Mouse (Mus musculus): ENCODE results near the gene Cd46. TPM values are rescaled to one million over a fixed set of nuclear protein-coding genes. Genes with fewer than 3 reads are reported as not detected.

Cd46 gene
- polyA plus RNA-seq, 1 experiment, result 0.91 TPM

DNA sequence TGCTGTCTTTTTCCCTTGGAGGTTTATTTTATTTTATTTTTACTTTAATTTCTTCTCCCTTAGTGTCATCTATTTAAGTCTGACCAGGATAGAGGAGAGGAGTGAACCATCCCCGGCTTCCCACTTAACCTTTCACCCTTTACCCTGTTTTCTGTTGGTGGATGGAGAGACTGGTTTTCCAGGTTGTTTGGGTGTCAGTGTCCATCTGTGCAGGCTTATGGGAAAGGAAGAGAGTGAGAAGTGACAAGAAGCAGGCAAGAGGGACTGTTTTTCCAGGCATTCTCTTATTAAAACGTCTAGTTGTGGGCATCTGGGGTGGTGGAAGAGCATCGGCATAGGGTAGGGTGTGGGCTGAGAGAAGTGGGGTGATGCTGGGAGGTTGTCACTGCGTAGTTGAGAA lies 74.4 kb downstream of the Cd46 start:
- no peaks in the 10 kb centered on the region for H3K4me1 ChIP-seq (ENCODE audit: control insufficient read depth, insufficient read depth, low read length)
- no peak for TF ChIP-seq CTCF (IDR thresholded peaks at IDR 0.05; ENCODE audit: low read depth, low read length)
- TF ChIP-seq POLR2A (IDR thresholded peaks at IDR 0.05; ENCODE audit: insufficient read depth, low read length), result no peak
- TF ChIP-seq EP300 (IDR thresholded peaks at IDR 0.05; ENCODE audit: insufficient read depth, low read depth, low read length), result no peak
- no peaks in the 10 kb centered on the region for H3K9me3 ChIP-seq (replicated peaks; ENCODE audit: control insufficient read depth, insufficient read depth, low read length, poor library complexity, severe bottlenecking)
- H3K36me3 ChIP-seq (ENCODE audit: control insufficient read depth, insufficient read depth, low read length, poor library complexity, severe bottlenecking), result no peaks in the 10 kb centered on the region
- H3K4me3 ChIP-seq (ENCODE audit: low read depth, low read length), result no peak overlapping the region
- no peaks in the 10 kb centered on the region for H3K27me3 ChIP-seq (ENCODE audit: control insufficient read depth, insufficient read depth, low read length, poor library complexity, severe bottlenecking)
- H3K9ac ChIP-seq (ENCODE audit: low read depth, poor library complexity, severe bottlenecking), result no peak overlapping the region
- H3K27ac ChIP-seq (ENCODE audit: insufficient read depth, low read length), result no peak overlapping the region

DNA sequence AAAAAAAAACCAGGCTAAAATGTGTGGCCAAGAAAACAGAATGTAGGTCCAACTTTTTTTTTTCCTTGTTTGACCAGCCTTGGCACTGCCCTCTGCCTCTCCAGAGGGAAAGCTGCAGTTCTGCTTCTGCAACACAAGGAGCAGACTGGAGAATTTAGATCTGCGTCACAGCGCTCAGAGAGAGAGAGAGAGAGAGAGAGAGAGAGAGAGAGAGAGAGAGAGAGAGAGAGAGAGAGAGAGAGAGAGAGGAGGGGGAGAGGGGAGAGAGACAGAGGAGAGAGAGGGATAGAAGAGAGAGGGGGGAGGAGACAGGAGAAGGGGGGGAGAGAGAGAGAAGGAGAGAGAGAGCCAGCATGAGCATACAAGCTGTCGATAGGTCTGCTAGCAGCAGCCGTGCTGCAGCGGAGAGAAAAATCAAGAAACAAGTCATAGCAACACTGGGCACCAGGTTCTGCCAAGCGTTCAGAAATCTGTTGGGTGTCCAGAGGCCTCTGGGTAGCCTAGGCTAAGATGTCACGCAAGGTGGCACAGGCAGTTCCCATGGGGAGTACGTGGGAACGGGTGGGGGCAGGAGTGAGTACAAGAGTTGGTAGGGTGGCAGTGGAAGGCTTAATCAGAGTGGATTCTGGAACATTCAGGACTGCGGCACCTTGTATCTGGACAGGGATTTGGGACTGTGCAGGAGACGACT lies 75.1 kb downstream of the Cd46 start:
- Histone ChIP-seq H3K9ac (ENCODE audit: low read depth, poor library complexity, severe bottlenecking) (no peak overlapping the region), H3K27ac (ENCODE audit: insufficient read depth, low read length) (no peak overlapping the region), H3K36me3 (ENCODE audit: control insufficient read depth, insufficient read depth, low read length, poor library complexity, severe bottlenecking) (no peaks in the 10 kb centered on the region), H3K4me1 (ENCODE audit: control insufficient read depth, insufficient read depth, low read length) (no peaks in the 10 kb centered on the region), H3K9me3 (replicated peaks; ENCODE audit: control insufficient read depth, insufficient read depth, low read length, poor library complexity, severe bottlenecking) (no peaks in the 10 kb centered on the region), H3K27me3 (ENCODE audit: control insufficient read depth, insufficient read depth, low read length, poor library complexity, severe bottlenecking) (no peaks in the 10 kb centered on the region), H3K4me3 (ENCODE audit: low read depth, low read length) (no peak overlapping the region)
- no peak for TF ChIP-seq CTCF (IDR thresholded peaks at IDR 0.05; ENCODE audit: low read depth, low read length)
- no peak for TF ChIP-seq POLR2A (IDR thresholded peaks at IDR 0.05; ENCODE audit: insufficient read depth, low read length)
- TF ChIP-seq EP300 (IDR thresholded peaks at IDR 0.05; ENCODE audit: insufficient read depth, low read depth, low read length), result no peak

DNA sequence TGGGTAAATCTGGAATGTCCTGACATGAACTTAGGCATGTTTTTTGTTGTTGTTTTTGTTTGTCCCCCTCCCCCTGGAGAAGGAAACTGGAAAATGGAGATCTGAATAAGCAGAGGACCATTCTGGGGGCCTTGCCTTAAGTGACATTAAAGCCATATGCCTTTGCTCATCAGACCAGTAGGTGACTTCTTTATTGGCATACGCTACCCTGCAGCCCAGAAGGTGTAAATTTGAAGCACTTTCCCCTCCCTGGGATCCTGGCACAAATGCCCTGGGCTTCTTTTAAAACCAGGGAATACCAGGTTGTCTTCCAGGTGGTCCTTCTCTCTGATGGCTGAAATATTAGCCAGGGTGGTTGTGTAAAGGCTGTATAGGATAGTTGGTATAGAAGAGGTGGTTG lies 76.8 kb downstream of the Cd46 start:
- no peak overlapping the region for H3K9ac ChIP-seq (ENCODE audit: low read depth, poor library complexity, severe bottlenecking)
- TF ChIP-seq POLR2A (IDR thresholded peaks at IDR 0.05; ENCODE audit: insufficient read depth, low read length), result no peak
- TF ChIP-seq EP300 (IDR thresholded peaks at IDR 0.05; ENCODE audit: insufficient read depth, low read depth, low read length), result no peak

DNA sequence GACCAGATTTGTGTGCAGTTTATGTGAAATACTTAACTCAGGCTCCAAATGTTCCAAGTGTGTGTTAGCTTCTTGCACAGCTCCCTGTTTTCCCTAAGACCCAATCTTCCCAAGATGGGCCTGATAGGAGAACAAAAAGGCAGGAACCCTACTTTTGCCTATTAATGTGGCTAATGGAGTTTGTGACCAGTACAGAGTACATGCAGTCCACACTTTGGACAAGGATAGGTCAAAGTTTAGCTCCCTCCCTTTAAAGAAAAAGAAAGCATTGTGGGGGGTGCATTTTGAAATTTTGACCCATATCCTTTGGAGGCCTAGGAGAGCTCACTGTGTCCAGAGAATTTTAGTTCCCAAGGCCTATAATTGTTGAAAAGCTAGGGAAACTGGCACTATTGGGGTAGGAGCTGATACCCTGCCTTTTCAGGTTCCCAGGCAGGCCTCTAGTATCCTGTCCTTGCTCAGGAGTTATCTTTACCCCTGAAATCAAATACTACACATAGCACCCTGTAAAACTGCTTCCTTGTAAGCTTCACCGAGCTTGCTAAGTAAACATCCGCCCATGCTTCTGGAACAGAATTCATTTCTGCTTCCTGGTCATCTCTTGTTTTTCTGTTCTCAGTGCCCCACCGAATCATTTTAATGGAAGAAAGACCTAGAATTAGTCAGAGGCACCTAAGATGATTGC lies 77.7 kb downstream of the Cd46 start:
- Histone ChIP-seq H3K4me1 (ENCODE audit: control insufficient read depth, insufficient read depth, low read length) (no peaks in the 10 kb centered on the region), H3K27me3 (ENCODE audit: control insufficient read depth, insufficient read depth, low read length, poor library complexity, severe bottlenecking) (no peaks in the 10 kb centered on the region), H3K9me3 (replicated peaks; ENCODE audit: control insufficient read depth, insufficient read depth, low read length, poor library complexity, severe bottlenecking) (no peaks in the 10 kb centered on the region), H3K27ac (ENCODE audit: insufficient read depth, low read length) (no peak overlapping the region), H3K9ac (ENCODE audit: low read depth, poor library complexity, severe bottlenecking) (no peak overlapping the region), H3K4me3 (ENCODE audit: low read depth, low read length) (no peak overlapping the region), H3K36me3 (ENCODE audit: control insufficient read depth, insufficient read depth, low read length, poor library complexity, severe bottlenecking) (no peaks in the 10 kb centered on the region)
- TF ChIP-seq EP300 (IDR thresholded peaks at IDR 0.05; ENCODE audit: insufficient read depth, low read depth, low read length) (no peak), CTCF (IDR thresholded peaks at IDR 0.05; ENCODE audit: low read depth, low read length) (no peak), POLR2A (IDR thresholded peaks at IDR 0.05; ENCODE audit: insufficient read depth, low read length) (no peak)

More for the DNA sequence above, 76.8 kb downstream of the Cd46 start:
- Histone ChIP-seq H3K36me3 (ENCODE audit: control insufficient read depth, insufficient read depth, low read length, poor library complexity, severe bottlenecking) (no peaks in the 10 kb centered on the region), H3K27ac (ENCODE audit: insufficient read depth, low read length) (no peak overlapping the region), H3K27me3 (ENCODE audit: control insufficient read depth, insufficient read depth, low read length, poor library complexity, severe bottlenecking) (no peaks in the 10 kb centered on the region), H3K9me3 (replicated peaks; ENCODE audit: control insufficient read depth, insufficient read depth, low read length, poor library complexity, severe bottlenecking) (no peaks in the 10 kb centered on the region), H3K4me3 (ENCODE audit: low read depth, low read length) (no peak overlapping the region), H3K4me1 (ENCODE audit: control insufficient read depth, insufficient read depth, low read length) (no peaks in the 10 kb centered on the region)

DNA sequence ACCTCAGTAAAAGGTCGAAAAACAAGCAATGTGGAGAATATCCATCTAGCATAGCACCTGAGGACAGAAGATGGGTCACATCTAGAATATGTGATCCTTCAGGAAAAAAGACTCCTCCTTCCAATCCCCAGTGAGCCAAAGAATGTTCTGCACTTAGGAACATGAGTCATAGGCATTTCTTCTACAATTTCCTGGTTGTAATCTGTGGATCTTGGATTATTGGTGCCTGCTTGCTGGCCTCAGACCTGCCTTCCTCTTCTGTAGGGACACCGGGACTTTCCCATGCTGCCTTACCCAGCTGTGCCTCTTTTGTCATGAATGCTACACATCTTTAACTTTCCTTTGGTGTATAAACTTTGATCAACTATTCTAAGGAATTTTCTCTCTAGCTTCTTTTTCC lies 79.5 kb downstream of the Cd46 start:
- Histone ChIP-seq H3K27ac (ENCODE audit: insufficient read depth, low read length) (no peak overlapping the region), H3K36me3 (ENCODE audit: control insufficient read depth, insufficient read depth, low read length, poor library complexity, severe bottlenecking) (no peaks in the 10 kb centered on the region), H3K4me3 (ENCODE audit: low read depth, low read length) (no peak overlapping the region), H3K9ac (ENCODE audit: low read depth, poor library complexity, severe bottlenecking) (no peak overlapping the region), H3K27me3 (ENCODE audit: control insufficient read depth, insufficient read depth, low read length, poor library complexity, severe bottlenecking) (no peaks in the 10 kb centered on the region), H3K4me1 (ENCODE audit: control insufficient read depth, insufficient read depth, low read length) (no peaks in the 10 kb centered on the region), H3K9me3 (replicated peaks; ENCODE audit: control insufficient read depth, insufficient read depth, low read length, poor library complexity, severe bottlenecking) (no peaks in the 10 kb centered on the region)
- no peak for TF ChIP-seq CTCF (IDR thresholded peaks at IDR 0.05; ENCODE audit: low read depth, low read length)
- TF ChIP-seq EP300 (IDR thresholded peaks at IDR 0.05; ENCODE audit: insufficient read depth, low read depth, low read length), result no peak
- TF ChIP-seq POLR2A (IDR thresholded peaks at IDR 0.05; ENCODE audit: insufficient read depth, low read length), result no peak

DNA sequence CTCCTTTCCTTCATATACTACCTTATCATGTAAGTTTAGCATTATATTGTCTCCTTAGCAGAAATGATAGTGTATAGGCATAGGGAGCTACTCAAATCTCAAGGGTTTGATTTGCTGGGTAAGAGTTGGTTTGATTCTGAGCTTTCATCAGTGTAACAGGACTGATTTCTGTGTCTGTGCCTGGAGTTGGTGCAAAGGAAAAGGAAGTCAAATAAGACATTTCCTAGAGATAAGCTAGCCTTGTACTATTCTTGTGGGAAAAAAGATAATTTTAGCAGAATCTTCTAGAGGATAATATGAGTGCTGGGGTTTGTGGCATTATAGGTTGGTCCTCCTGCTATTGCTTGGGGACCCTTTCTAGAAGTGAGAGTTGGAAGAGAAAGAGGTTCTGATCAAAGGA lies 85.8 kb downstream of the Cd46 start:
- H3K9me3 ChIP-seq (replicated peaks; ENCODE audit: control insufficient read depth, insufficient read depth, low read length, poor library complexity, severe bottlenecking), result no peaks in the 10 kb centered on the region
- H3K4me3 ChIP-seq (ENCODE audit: low read depth, low read length), result no peak overlapping the region
- no peaks in the 10 kb centered on the region for H3K27me3 ChIP-seq (ENCODE audit: control insufficient read depth, insufficient read depth, low read length, poor library complexity, severe bottlenecking)
- H3K36me3 ChIP-seq (ENCODE audit: control insufficient read depth, insufficient read depth, low read length, poor library complexity, severe bottlenecking), result no peaks in the 10 kb centered on the region
- H3K4me1 ChIP-seq (ENCODE audit: control insufficient read depth, insufficient read depth, low read length), result no peaks in the 10 kb centered on the region
- H3K27ac ChIP-seq (ENCODE audit: insufficient read depth, low read length), result no peak overlapping the region
- H3K9ac ChIP-seq (ENCODE audit: low read depth, poor library complexity, severe bottlenecking), result no peak overlapping the region
- TF ChIP-seq EP300 (IDR thresholded peaks at IDR 0.05; ENCODE audit: insufficient read depth, low read depth, low read length) (no peak), CTCF (IDR thresholded peaks at IDR 0.05; ENCODE audit: low read depth, low read length) (no peak), POLR2A (IDR thresholded peaks at IDR 0.05; ENCODE audit: insufficient read depth, low read length) (no peak)
